Mouse (Mus musculus): ENCODE data around the gene Aldh1l1. TPM values are rescaled to one million over a fixed set of nuclear protein-coding genes. Genes with fewer than 3 reads are reported as not detected.

Aldh1l1 gene
- total and polyA plus RNA-seq, 3 experiments: 0.11 to 0.13 TPM; not detected in 1

GRCm38 (mm10) chr6:90490976-90491375 lies 4.7 kb downstream of the Aldh1l1 start:
- in situ Hi-C loops (cut with MboI; ENCODE audit: low pct_ligation_motif_present, low pct_unique_long_range_greater_than_20kb, low sequenced_read_pairs) (no loop called here), dilution Hi-C loops (cut with MboI; ENCODE audit: extremely low pct_ligation_motif_present, extremely low pct_unique_long_range_greater_than_20kb, low sequenced_read_pairs) (no loop called here)
- Histone ChIP-seq H3K9me3 (replicated peaks; ENCODE audit: low read length) (no peaks in the 10 kb centered on the region), H3K79me2 (replicated peaks; ENCODE audit: control insufficient read depth, extremely low read depth, insufficient read depth, poor library complexity, severe bottlenecking) (no peaks in the 10 kb centered on the region), H3K36me3 (replicated peaks in 1 of 2; ENCODE audit: control insufficient read depth in 1 of 2, insufficient read depth in 1 of 2, low read length in 1 of 2) (no peaks in the 10 kb centered on the region), H3K4me2 (ENCODE audit: insufficient read depth, low read depth, poor library complexity, severe bottlenecking) (no peak overlapping the region), H3K27me3 (replicated peaks) (peaks cover 75% of the 10 kb centered on the region), H3K9ac (ENCODE audit: insufficient read depth, low read depth) (no peak overlapping the region), H3K4me1 (ENCODE audit: control insufficient read depth in 1 of 2, insufficient read depth in 2 of 2) (no peaks in the 10 kb centered on the region), H3K27ac (ENCODE audit: insufficient read depth, low read depth) (no peak overlapping the region), H3K4me3 (replicated peaks in 1 of 3; ENCODE audit: low read depth in 2 of 3, low read length in 2 of 3, poor library complexity in 1 of 3) (no peak overlapping the region)
- TF ChIP-seq CTCF (conservative IDR thresholded peaks at IDR 0.05 in 1 of 2, IDR thresholded peaks at IDR 0.05 in 1 of 2; ENCODE audit: low read depth in 2 of 2, low read length in 2 of 2) (no peak), GABPA (IDR thresholded peaks at IDR 0.05; ENCODE audit: insufficient replicate concordance, low read depth, low read length) (no peak), TCF12 (IDR thresholded peaks at IDR 0.05; ENCODE audit: low read depth, low read length) (no peak)
- no peak for DNase-seq (ENCODE audit: extremely low read depth)

- TF ChIP-seq E2F4 (IDR thresholded peaks at IDR 0.05; ENCODE audit: insufficient replicate concordance, low read depth, low read length) (no peak), TCF12 (IDR thresholded peaks at IDR 0.05; ENCODE audit: low read depth, low read length) (no peak), SIN3A (IDR thresholded peaks at IDR 0.05; ENCODE audit: low read length) (no peak), MEF2A (IDR thresholded peaks at IDR 0.05; ENCODE audit: borderline replicate concordance, low read depth, low read length) (no peak), UBTF (IDR thresholded peaks at IDR 0.05; ENCODE audit: low read depth, low read length) (no peak), POLR2AphosphoS2 (IDR thresholded peaks at IDR 0.05; ENCODE audit: low read depth, low read length) (no peak), ZNF384 (IDR thresholded peaks at IDR 0.05; ENCODE audit: low read depth, low read length) (no peak), RCOR1 (conservative IDR thresholded peaks at IDR 0.05; ENCODE audit: low read depth, low read length) (no peak), MAFK (IDR thresholded peaks at IDR 0.05; ENCODE audit: insufficient replicate concordance, low read length) (no peak), NRF1 (IDR thresholded peaks at IDR 0.05; ENCODE audit: low read depth, low read length) (no peak)
- Histone ChIP-seq H3K9me3 (replicated peaks; ENCODE audit: low read length) (no peaks in the 10 kb centered on the region), H3K27ac (ENCODE audit: insufficient read depth, low read depth) (no peak overlapping the region), H3K9ac (ENCODE audit: insufficient read depth, low read depth) (no peak overlapping the region), H3K79me2 (replicated peaks; ENCODE audit: control insufficient read depth, extremely low read depth, insufficient read depth, poor library complexity, severe bottlenecking) (no peaks in the 10 kb centered on the region), H3K4me3 (replicated peaks in 1 of 3; ENCODE audit: low read depth in 2 of 3, low read length in 2 of 3, poor library complexity in 1 of 3) (no peak overlapping the region), H3K27me3 (replicated peaks) (peaks cover 75% of the 10 kb centered on the region), H3K4me2 (ENCODE audit: insufficient read depth, low read depth, poor library complexity, severe bottlenecking) (no peak overlapping the region), H3K36me3 (replicated peaks in 1 of 2; ENCODE audit: control insufficient read depth in 1 of 2, insufficient read depth in 1 of 2, low read length in 1 of 2) (no peaks in the 10 kb centered on the region), H3K4me1 (ENCODE audit: control insufficient read depth in 1 of 2, insufficient read depth in 2 of 2) (no peaks in the 10 kb centered on the region)
- dilution Hi-C loops (cut with MboI; ENCODE audit: extremely low pct_ligation_motif_present, extremely low pct_unique_long_range_greater_than_20kb, low sequenced_read_pairs): no loop called here
- in situ Hi-C loops (cut with MboI; ENCODE audit: low pct_ligation_motif_present, low pct_unique_long_range_greater_than_20kb, low sequenced_read_pairs): no loop called here
- DNase-seq (ENCODE audit: extremely low read depth): no peak
Measured at GRCm38 (mm10) chr6:90491956-90492744, 5.9 kb downstream of the Aldh1l1 start.

- no peak overlapping the region for H3K4me2 ChIP-seq (ENCODE audit: insufficient read depth, low read depth, poor library complexity, severe bottlenecking)
- no peak overlapping the region for H3K4me3 ChIP-seq (replicated peaks in 1 of 3; ENCODE audit: low read depth in 2 of 3, low read length in 2 of 3, poor library complexity in 1 of 3)
- H3K4me1 ChIP-seq (ENCODE audit: control insufficient read depth in 1 of 2, insufficient read depth in 2 of 2): no peaks in the 10 kb centered on the region
- dilution Hi-C loops (cut with MboI; ENCODE audit: extremely low pct_ligation_motif_present, extremely low pct_unique_long_range_greater_than_20kb, low sequenced_read_pairs): no loop called here
- no peak overlapping the region for H3K27ac ChIP-seq (ENCODE audit: insufficient read depth, low read depth)
- H3K36me3 ChIP-seq (replicated peaks in 1 of 2; ENCODE audit: control insufficient read depth in 1 of 2, insufficient read depth in 1 of 2, low read length in 1 of 2): no peaks in the 10 kb centered on the region
- in situ Hi-C loops (cut with MboI; ENCODE audit: low pct_ligation_motif_present, low pct_unique_long_range_greater_than_20kb, low sequenced_read_pairs): no loop called here
- TF ChIP-seq ELF1 (IDR thresholded peaks at IDR 0.05; ENCODE audit: low read depth, low read length) (no peak), HCFC1 (IDR thresholded peaks at IDR 0.05; ENCODE audit: low read depth, low read length) (no peak), UBTF (IDR thresholded peaks at IDR 0.05; ENCODE audit: low read depth, low read length) (no peak), NELFE (IDR thresholded peaks at IDR 0.05; ENCODE audit: low read depth, low read length) (no peak), POLR2A (IDR thresholded peaks at IDR 0.05; ENCODE audit: low read depth, low read length) (no peak), KAT2A (IDR thresholded peaks at IDR 0.05; ENCODE audit: insufficient replicate concordance, low read length) (no peak), ZNF384 (IDR thresholded peaks at IDR 0.05; ENCODE audit: low read depth, low read length) (no peak)
- peaks cover 80% of the 10 kb centered on the region for H3K27me3 ChIP-seq (replicated peaks)
- H3K9ac ChIP-seq (ENCODE audit: insufficient read depth, low read depth): no peak overlapping the region
- H3K79me2 ChIP-seq (replicated peaks; ENCODE audit: control insufficient read depth, extremely low read depth, insufficient read depth, poor library complexity, severe bottlenecking): no peaks in the 10 kb centered on the region
- no peak for DNase-seq (ENCODE audit: extremely low read depth)
- no peaks in the 10 kb centered on the region for H3K9me3 ChIP-seq (replicated peaks; ENCODE audit: low read length)
Measured at GRCm38 (mm10) chr6:90494155-90494554, 7.9 kb downstream of the Aldh1l1 start.

Data from CH12.LX (cell line).